Mouse (Mus musculus) ES-E14 (cell line): Measurements from ENCODE around the gene Zbtb7b.

Source experiments
- CHD2 ChIP-seq: IDR thresholded peaks from 2 replicates; pipeline ENCODE4 v1.6.1; 2014; ENCODE audit warnings: mild to moderate bottlenecking, low read depth, low read length, inconsistent platforms
- ZC3H11A ChIP-seq: IDR thresholded peaks from 2 replicates; pipeline ENCODE4 v1.6.1; 2012; ENCODE audit warnings: low read depth, mild to moderate bottlenecking, inconsistent platforms, low read length, borderline replicate concordance
- ZNF384 ChIP-seq: IDR thresholded peaks from 2 replicates; pipeline ENCODE4 v1.6.1; 2012; ENCODE audit warnings: low read depth, low read length, inconsistent platforms

DNA sequence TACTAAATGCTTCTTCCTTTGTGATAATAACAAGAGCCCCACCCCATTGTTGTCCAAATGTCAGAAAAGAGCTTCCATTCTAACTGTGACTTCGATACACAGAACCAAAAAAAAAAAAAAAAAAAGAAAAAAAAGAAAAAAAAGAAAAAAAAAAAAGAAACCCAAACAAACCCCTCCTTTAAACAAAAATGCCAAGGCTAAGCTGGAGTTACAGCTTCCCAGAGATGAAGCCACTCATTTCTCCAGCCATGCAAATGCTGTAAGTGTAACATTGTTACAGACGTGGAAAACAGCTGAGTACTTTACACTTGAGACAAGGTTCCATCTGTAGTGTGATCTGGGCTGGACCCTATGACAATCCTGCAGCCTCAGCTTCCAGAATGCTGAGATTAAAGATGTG lies 22.6 kb upstream of the Zbtb7b start:
- TF ChIP-seq ZNF384 (peak; percentile 53; the same call in 1 of the 2 replicates), ZC3H11A (no peak), CHD2 (no peak)
